Mouse (Mus musculus): Measurements from ENCODE around the gene Tyro3. TPM values are rescaled to one million over a fixed set of nuclear protein-coding genes. Genes with fewer than 3 reads are reported as not detected.

Gene Tyro3
- polyA plus RNA-seq, 1 experiment from 2014 or later: 7.3 TPM

- Histone ChIP-seq H3K4me3 (ENCODE audit: low read depth, low read length) (no peak overlapping the region), H3K9me3 (replicated peaks; ENCODE audit: control insufficient read depth, low read length) (no peaks in the 10 kb centered on the region), H3K9ac (ENCODE audit: low read depth, low read length) (no peak overlapping the region), H3K27me3 (ENCODE audit: control insufficient read depth, insufficient read depth, low read length) (peaks cover 18% of the 10 kb centered on the region), H3K36me3 (ENCODE audit: control insufficient read depth, insufficient read depth, low read length) (no peaks in the 10 kb centered on the region), H3K4me1 (ENCODE audit: control insufficient read depth, insufficient read depth, low read length) (peaks cover 42% of the 10 kb centered on the region), H3K4me2 (no peak overlapping the region), H3K27ac (ENCODE audit: low read depth, low read length) (no peak overlapping the region)
- 46% methylated on average over 10 of the region's 10 CpGs for WGBS (ENCODE audit: insufficient replicate concordance)
- ATAC-seq (replicated peaks; ENCODE audit: insufficient number of reproducible peaks, low FRiP score, low TSS enrichment): 0 out of 2 replicates have a peak, but pooled peaks have one; percentile 7
Measured at GRCm38 (mm10) chr2:119802767-119803617, 5.5 kb downstream of the Tyro3 start.

GRCm38 (mm10) chr2:119803618-119804274 lies 6.2 kb downstream of the Tyro3 start:
- no peak for ATAC-seq (replicated peaks; ENCODE audit: insufficient number of reproducible peaks, low FRiP score, low TSS enrichment)
- H3K4me1 ChIP-seq (ENCODE audit: control insufficient read depth, insufficient read depth, low read length): peaks cover 41% of the 10 kb centered on the region

GRCm38 (mm10) chr2:119804275-119804628 lies 6.7 kb downstream of the Tyro3 start:
- no peak overlapping the region for H3K27ac ChIP-seq (ENCODE audit: low read depth, low read length)
- no peaks in the 10 kb centered on the region for H3K36me3 ChIP-seq (ENCODE audit: control insufficient read depth, insufficient read depth, low read length)
- H3K9ac ChIP-seq (ENCODE audit: low read depth, low read length): no peak overlapping the region
- H3K4me3 ChIP-seq (ENCODE audit: low read depth, low read length): no peak overlapping the region
- H3K4me2 ChIP-seq: no peak overlapping the region
- ATAC-seq (replicated peaks; ENCODE audit: insufficient number of reproducible peaks, low FRiP score, low TSS enrichment): no peak
- H3K4me1 ChIP-seq (ENCODE audit: control insufficient read depth, insufficient read depth, low read length): peaks cover 47% of the 10 kb centered on the region
- H3K27me3 ChIP-seq (ENCODE audit: control insufficient read depth, insufficient read depth, low read length): peaks cover 8% of the 10 kb centered on the region
- 47% methylated on average over 5 of the region's 5 CpGs for WGBS (ENCODE audit: insufficient replicate concordance)
- H3K9me3 ChIP-seq (replicated peaks; ENCODE audit: control insufficient read depth, low read length): no peaks in the 10 kb centered on the region

More at GRCm38 (mm10) chr2:119803618-119804274, 6.2 kb downstream of the Tyro3 start:
- H3K36me3 ChIP-seq (ENCODE audit: control insufficient read depth, insufficient read depth, low read length): no peaks in the 10 kb centered on the region
- no peak overlapping the region for H3K4me3 ChIP-seq (ENCODE audit: low read depth, low read length)
- H3K9me3 ChIP-seq (replicated peaks; ENCODE audit: control insufficient read depth, low read length): no peaks in the 10 kb centered on the region
- no peak overlapping the region for H3K27ac ChIP-seq (ENCODE audit: low read depth, low read length)
- 50% methylated on average over 6 of the region's 6 CpGs for WGBS (ENCODE audit: insufficient replicate concordance)
- H3K4me2 ChIP-seq: no peak overlapping the region
- H3K9ac ChIP-seq (ENCODE audit: low read depth, low read length): peak overlapping the region; percentile 16; the same call in 1 of the 2 replicates
- peaks cover 14% of the 10 kb centered on the region for H3K27me3 ChIP-seq (ENCODE audit: control insufficient read depth, insufficient read depth, low read length)

- Histone ChIP-seq H3K9me3 (replicated peaks; ENCODE audit: control insufficient read depth, low read length) (no peaks in the 10 kb centered on the region), H3K4me3 (ENCODE audit: low read depth, low read length) (no peak overlapping the region)
Measured at GRCm38 (mm10) chr2:119804776-119805175, 7.2 kb downstream of the Tyro3 start.

GRCm38 (mm10) chr2:119805536-119805935 lies 8.0 kb downstream of the Tyro3 start:
- WGBS (ENCODE audit: insufficient replicate concordance): 40% methylated on average over 8 of the region's 8 CpGs
- Histone ChIP-seq H3K4me3 (ENCODE audit: low read depth, low read length) (no peak overlapping the region), H3K36me3 (ENCODE audit: control insufficient read depth, insufficient read depth, low read length) (no peaks in the 10 kb centered on the region), H3K27me3 (ENCODE audit: control insufficient read depth, insufficient read depth, low read length) (peaks cover 12% of the 10 kb centered on the region), H3K27ac (ENCODE audit: low read depth, low read length) (no peak overlapping the region), H3K4me1 (ENCODE audit: control insufficient read depth, insufficient read depth, low read length) (peaks cover 44% of the 10 kb centered on the region), H3K9ac (ENCODE audit: low read depth, low read length) (no peak overlapping the region), H3K4me2 (no peak overlapping the region), H3K9me3 (replicated peaks; ENCODE audit: control insufficient read depth, low read length) (no peaks in the 10 kb centered on the region)
- ATAC-seq (replicated peaks; ENCODE audit: insufficient number of reproducible peaks, low FRiP score, low TSS enrichment): no peak

More at GRCm38 (mm10) chr2:119804776-119805175, 7.2 kb downstream of the Tyro3 start:
- H3K36me3 ChIP-seq (ENCODE audit: control insufficient read depth, insufficient read depth, low read length): no peaks in the 10 kb centered on the region
- H3K9ac ChIP-seq (ENCODE audit: low read depth, low read length): no peak overlapping the region
- H3K27me3 ChIP-seq (ENCODE audit: control insufficient read depth, insufficient read depth, low read length): peaks cover 8% of the 10 kb centered on the region; the same call in 1 of the 2 replicates
- no peak overlapping the region for H3K27ac ChIP-seq (ENCODE audit: low read depth, low read length)
- no peak overlapping the region for H3K4me2 ChIP-seq
- 46% methylated on average over 9 of the region's 9 CpGs for WGBS (ENCODE audit: insufficient replicate concordance)
- no peak for ATAC-seq (replicated peaks; ENCODE audit: insufficient number of reproducible peaks, low FRiP score, low TSS enrichment)
- H3K4me1 ChIP-seq (ENCODE audit: control insufficient read depth, insufficient read depth, low read length): peaks cover 47% of the 10 kb centered on the region

DNA sequence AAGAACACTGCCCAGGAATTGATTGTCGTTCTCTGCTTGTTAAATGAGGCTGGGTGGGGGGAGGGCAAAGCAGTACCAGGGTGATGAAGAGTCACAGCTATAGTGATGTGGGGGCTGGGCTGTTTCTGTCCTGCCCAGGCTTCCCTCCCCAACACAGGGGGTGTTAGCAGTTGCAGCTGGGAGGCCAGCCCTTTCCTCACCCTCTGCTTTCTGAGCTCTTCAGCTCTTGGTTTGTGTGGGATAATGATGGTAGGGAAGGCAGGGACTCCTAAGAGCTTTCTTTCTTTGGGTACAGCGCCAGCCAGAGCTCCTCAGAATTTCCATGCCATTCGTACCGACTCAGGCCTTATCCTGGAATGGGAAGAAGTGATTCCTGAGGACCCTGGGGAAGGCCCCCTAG lies 10.9 kb downstream of the Tyro3 start:
- 14% methylated on average over 4 of the region's 4 CpGs for WGBS (ENCODE audit: insufficient replicate concordance)
- Histone ChIP-seq H3K27me3 (ENCODE audit: control insufficient read depth, insufficient read depth, low read length) (peaks cover 4% of the 10 kb centered on the region), H3K9ac (ENCODE audit: low read depth, low read length) (no peak overlapping the region), H3K36me3 (ENCODE audit: control insufficient read depth, insufficient read depth, low read length) (no peaks in the 10 kb centered on the region), H3K4me2 (peak overlapping the region; percentile 29; the same call in 1 of the 2 replicates), H3K4me3 (ENCODE audit: low read depth, low read length) (no peak overlapping the region), H3K4me1 (ENCODE audit: control insufficient read depth, insufficient read depth, low read length) (peaks cover 32% of the 10 kb centered on the region), H3K9me3 (replicated peaks; ENCODE audit: control insufficient read depth, low read length) (no peaks in the 10 kb centered on the region), H3K27ac (ENCODE audit: low read depth, low read length) (no peak overlapping the region)
- no peak for ATAC-seq (replicated peaks; ENCODE audit: insufficient number of reproducible peaks, low FRiP score, low TSS enrichment)

GRCm38 (mm10) chr2:119808881-119809280 lies 11.3 kb downstream of the Tyro3 start:
- Histone ChIP-seq H3K27me3 (ENCODE audit: control insufficient read depth, insufficient read depth, low read length) (peaks cover 4% of the 10 kb centered on the region), H3K27ac (ENCODE audit: low read depth, low read length) (no peak overlapping the region; the same call in 1 of the 2 replicates), H3K4me1 (ENCODE audit: control insufficient read depth, insufficient read depth, low read length) (peaks cover 28% of the 10 kb centered on the region), H3K36me3 (ENCODE audit: control insufficient read depth, insufficient read depth, low read length) (no peaks in the 10 kb centered on the region), H3K9me3 (replicated peaks; ENCODE audit: control insufficient read depth, low read length) (no peaks in the 10 kb centered on the region), H3K4me3 (ENCODE audit: low read depth, low read length) (no peak overlapping the region), H3K9ac (ENCODE audit: low read depth, low read length) (0 out of 2 replicates have a peak overlapping the region, but pooled peaks have one; percentile 39), H3K4me2 (peak overlapping the region; percentile 29)
- ATAC-seq (replicated peaks; ENCODE audit: insufficient number of reproducible peaks, low FRiP score, low TSS enrichment): no peak; the same call in 1 of the 2 replicates
- WGBS (ENCODE audit: insufficient replicate concordance): 16% methylated on average over 4 of the region's 4 CpGs

- Histone ChIP-seq H3K27ac (ENCODE audit: low read depth, low read length) (no peak overlapping the region), H3K9ac (ENCODE audit: low read depth, low read length) (no peak overlapping the region), H3K4me2 (no peak overlapping the region), H3K4me1 (ENCODE audit: control insufficient read depth, insufficient read depth, low read length) (peaks cover 14% of the 10 kb centered on the region), H3K9me3 (replicated peaks; ENCODE audit: control insufficient read depth, low read length) (no peaks in the 10 kb centered on the region), H3K4me3 (ENCODE audit: low read depth, low read length) (no peak overlapping the region), H3K27me3 (ENCODE audit: control insufficient read depth, insufficient read depth, low read length) (peaks cover 4% of the 10 kb centered on the region; the same call in 1 of the 2 replicates), H3K36me3 (ENCODE audit: control insufficient read depth, insufficient read depth, low read length) (no peaks in the 10 kb centered on the region)
- 83% methylated on average over 12 of the region's 12 CpGs for WGBS (ENCODE audit: insufficient replicate concordance)
- ATAC-seq (replicated peaks; ENCODE audit: insufficient number of reproducible peaks, low FRiP score, low TSS enrichment): no peak
Measured at GRCm38 (mm10) chr2:119810890-119811289, 13.4 kb downstream of the Tyro3 start.

Data from heart, embryonic 11.5 days (tissue).